Mouse (Mus musculus) yolk sac, embryonic 10.5 days (tissue): Measurements from ENCODE around the gene Gabrq.

Experiments
- DNase-seq: peaks from one replicate; pipeline ENCODE4 v3.0.0-alpha.2; 2017; ENCODE audit warnings: low spot score

Gabrq gene

DNA sequence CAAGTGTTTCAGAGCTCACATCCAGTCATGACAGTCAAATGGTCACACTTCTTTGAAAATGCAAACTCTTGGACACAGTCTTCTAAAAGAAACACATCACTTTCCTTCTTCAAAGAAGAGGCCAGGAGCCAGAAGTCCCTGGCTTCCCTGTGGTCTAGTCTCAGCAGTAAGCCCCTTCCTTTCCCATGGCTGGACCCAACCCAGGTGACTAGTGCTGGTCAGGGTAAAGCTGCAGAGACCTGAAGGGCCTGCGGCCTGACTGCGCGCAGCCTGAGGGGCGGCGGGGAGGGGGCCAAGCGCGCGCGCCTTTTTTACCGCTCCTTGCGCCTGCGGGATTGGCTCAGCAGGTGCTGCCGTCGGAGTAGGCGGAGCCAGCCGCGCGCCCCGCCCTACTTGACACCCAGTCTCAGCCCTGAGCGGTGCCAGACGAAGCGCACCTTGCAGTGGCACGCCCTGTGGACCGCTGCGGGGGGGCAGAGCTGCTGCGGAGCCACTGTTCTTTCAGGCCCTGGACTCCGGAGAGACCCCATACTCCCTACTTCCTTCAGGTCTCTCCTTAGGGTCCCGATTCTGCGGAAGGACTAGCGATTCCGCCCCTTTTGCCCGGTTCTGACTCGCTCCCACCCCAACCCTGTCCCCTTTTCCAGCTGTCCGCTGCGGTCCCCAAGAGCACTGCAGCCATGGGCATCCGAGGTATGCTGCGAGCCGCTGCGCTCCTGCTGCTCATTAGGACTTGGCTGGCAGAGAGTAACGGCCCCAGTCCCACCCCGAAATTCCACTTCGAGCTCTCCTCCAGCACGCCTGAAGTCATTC lies at the start of gene Gabrq:
Gabrq (plus strand) TSS at position 403 of the 813 bp plus-strand sequence.
- peak; percentile 9 for DNase-seq

DNA sequence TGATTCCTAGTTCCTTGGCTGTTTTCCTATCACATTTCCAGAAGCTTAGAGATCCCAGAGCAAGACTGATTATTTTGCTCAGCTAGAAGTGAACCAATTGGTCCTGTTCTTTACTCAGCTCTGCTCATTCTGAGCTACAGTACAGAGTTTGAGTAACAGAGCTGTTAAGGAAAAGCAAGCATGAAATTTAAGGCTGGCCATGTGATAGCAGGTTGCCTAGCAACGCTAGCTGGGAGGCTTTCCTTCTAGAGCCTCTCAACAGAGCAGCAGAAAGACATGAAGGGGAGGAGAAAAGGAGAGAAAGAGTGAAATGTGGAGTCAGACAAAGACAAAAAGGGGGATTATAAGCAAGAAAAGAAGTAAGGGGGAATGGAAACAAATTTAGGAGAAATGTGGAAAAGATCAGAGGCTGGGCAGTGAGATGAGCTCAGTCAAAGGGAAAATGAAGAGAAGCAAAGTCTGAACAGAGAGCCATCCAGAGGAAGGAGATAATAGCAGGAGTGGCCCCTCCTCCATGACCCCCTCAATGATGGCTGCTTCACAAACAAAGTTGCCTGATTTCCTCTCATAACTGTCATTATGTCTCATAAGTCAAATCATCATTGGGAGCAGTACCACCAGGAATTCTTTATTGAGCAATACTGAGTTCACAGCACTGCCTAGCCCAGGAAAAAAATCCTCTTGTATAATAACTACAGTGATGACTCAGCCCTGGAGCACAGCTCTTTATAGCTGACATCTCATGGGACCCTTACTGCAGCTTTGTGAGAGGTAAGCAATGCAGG lies 36.0 kb upstream of the Gabrq start:
- no peak for DNase-seq

GRCm38 (mm10) chrX:72789558-72789871 lies 35.5 kb upstream of the Gabrq start:
- DNase-seq, result no peak

GRCm38 (mm10) chrX:72819594-72819993 lies 5.4 kb upstream of the Gabrq start:
- peak; percentile 12 for DNase-seq

GRCm38 (mm10) chrX:72823310-72823709 lies 1.7 kb upstream of the Gabrq start:
- no peak for DNase-seq

DNA sequence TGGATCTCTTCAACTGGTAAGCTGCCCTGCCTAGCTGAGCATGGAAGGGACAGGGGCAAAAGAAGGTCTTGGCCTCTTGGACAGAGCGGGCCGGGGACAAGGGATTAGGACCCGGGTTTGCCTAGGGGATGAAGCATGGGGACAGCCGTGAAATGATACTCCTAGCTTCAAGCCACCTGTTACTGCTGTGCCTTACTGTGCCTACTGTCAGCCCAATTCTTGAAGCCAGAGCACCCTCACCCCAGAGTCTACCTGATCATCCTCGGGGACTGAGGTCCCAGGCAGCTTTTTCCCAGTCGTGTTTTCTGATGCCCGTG lies 569 bp downstream of the Gabrq start:
- no peak for DNase-seq
